Comparison of ENCODE assay signal across 26 mouse cellular contexts in genomic region chr8:88309881-88310280, GRCm38 (mm10). TPM values are rescaled to one million over a fixed set of nuclear protein-coding genes. Genes with fewer than 3 reads are reported as not detected.
DNase-seq lines count a peak whose midpoint lies in the region; ATAC-seq and TF ChIP-seq lines count a peak whose summit lies in the region.
"Had no signal": no experiment of that assay in that cellular context is flagged by ENCODE, and none has a peak within 500 bp of the region (broad histone marks: within the 10 kb centered on the region; RNA-seq: fewer than 3 reads in every experiment).

No protein-coding gene starts in this region.

- TF ChIP-seq POLR2A in heart, adult 2 months (IDR thresholded peaks at IDR 0.05; ENCODE audit: insufficient read depth, low read depth, low read length): no peak
- TF ChIP-seq POLR2A in spleen, adult 2 months (IDR thresholded peaks at IDR 0.05; ENCODE audit: low read depth, low read length): no peak
- TF ChIP-seq POLR2A in CH12.LX (IDR thresholded peaks at IDR 0.05; ENCODE audit: low read depth, low read length): no peak

- dilution Hi-C loops in CH12.LX (cut with MboI; ENCODE audit: extremely low pct_ligation_motif_present, extremely low pct_unique_long_range_greater_than_20kb, low sequenced_read_pairs): no loop called here

- H3K36me3 ChIP-seq in heart, embryonic 10.5 days: no peaks in the 10 kb centered on the region
- no peaks in the 10 kb centered on the region for H3K36me3 ChIP-seq in heart, adult 2 months (ENCODE audit: control insufficient read depth, insufficient read depth, low read length)
- peaks cover 45% of the 10 kb centered on the region for H3K36me3 ChIP-seq in spleen, adult 2 months (ENCODE audit: control insufficient read depth, insufficient read depth, low read length)
- peaks cover 54 to 81% of the 10 kb centered on the region in 2 experiments for H3K36me3 ChIP-seq in CH12.LX (replicated peaks in 1 of 2; ENCODE audit: control insufficient read depth in 1 of 2, insufficient read depth in 1 of 2, low read length in 1 of 2)
- H3K36me3 ChIP-seq: embryonic facial prominence, embryonic 12.5 days; embryonic facial prominence, embryonic 15.5 days; heart, embryonic 12.5 days; heart, embryonic 15.5 days; hindbrain, embryonic 13.5 days had no signal

- no peak for DNase-seq in heart, embryonic 10.5 days (ENCODE audit: low spot score)
- DNase-seq in heart, adult 2 months: no peak
- peak in 1 of 2 experiments; percentile 49 for DNase-seq in spleen, adult 2 months (ENCODE audit: low read depth in 1 of 2, low spot score in 2 of 2)
- no peak for DNase-seq in spleen, postnatal 14 days (ENCODE audit: low spot score in 2 of 2)
- DNase-seq in CH12.LX (ENCODE audit: extremely low read depth): peak; percentile 89
- DNase-seq in kidney, postnatal 14 days: no peak
- no peak for DNase-seq in frontal cortex, postnatal 10 days (ENCODE audit: low spot score in 2 of 2)
- DNase-seq: adrenal gland, postnatal 10 days; adrenal gland, postnatal 36 days; cerebellum, adult 11 months; cerebellum, adult 2 months; cerebellum, adult 9-11 months; cerebellum, postnatal 25 days; forebrain, postnatal 0 days; heart, postnatal 10 days; heart, postnatal 36 days had no signal

- H3K4me2 ChIP-seq in CH12.LX (ENCODE audit: insufficient read depth, low read depth, poor library complexity, severe bottlenecking): peak overlapping the region; percentile 81
- H3K4me2 ChIP-seq: embryonic facial prominence, embryonic 12.5 days; embryonic facial prominence, embryonic 15.5 days; heart, embryonic 12.5 days; heart, embryonic 15.5 days; hindbrain, embryonic 13.5 days had no signal

- no peaks in the 10 kb centered on the region for H3K9me3 ChIP-seq in heart, embryonic 10.5 days
- H3K9me3 ChIP-seq in CH12.LX (replicated peaks; ENCODE audit: low read length): no peaks in the 10 kb centered on the region
- H3K9me3 ChIP-seq: embryonic facial prominence, embryonic 12.5 days; embryonic facial prominence, embryonic 15.5 days; G1E; heart, embryonic 12.5 days; heart, embryonic 15.5 days; hindbrain, embryonic 10.5 days; hindbrain, embryonic 13.5 days had no signal

- H3K4me3 ChIP-seq in heart, embryonic 10.5 days: no peak overlapping the region
- no peak overlapping the region for H3K4me3 ChIP-seq in heart, adult 2 months
- peak overlapping the region; percentile 48 for H3K4me3 ChIP-seq in spleen, adult 2 months (ENCODE audit: extremely low read depth, insufficient read depth, insufficient read length)
- H3K4me3 ChIP-seq in CH12.LX (replicated peaks in 1 of 3; ENCODE audit: low read depth in 2 of 3, low read length in 2 of 3, poor library complexity in 1 of 3): peak overlapping the region; percentile 21 to 55 (median 34)
- H3K4me3 ChIP-seq: embryonic facial prominence, embryonic 12.5 days; embryonic facial prominence, embryonic 15.5 days; heart, embryonic 12.5 days; heart, embryonic 15.5 days; hindbrain, embryonic 10.5 days; hindbrain, embryonic 13.5 days had no signal

- peaks cover 58% of the 10 kb centered on the region for H3K27me3 ChIP-seq in heart, embryonic 10.5 days (ENCODE audit: insufficient read depth, poor library complexity, severe bottlenecking)
- H3K27me3 ChIP-seq in heart, adult 2 months (ENCODE audit: control insufficient read depth, insufficient read depth, low read length): no peaks in the 10 kb centered on the region
- no peaks in the 10 kb centered on the region for H3K27me3 ChIP-seq in spleen, adult 2 months (ENCODE audit: control insufficient read depth, insufficient read depth, low read length)
- no peaks in the 10 kb centered on the region for H3K27me3 ChIP-seq in CH12.LX (replicated peaks)
- H3K27me3 ChIP-seq: embryonic facial prominence, embryonic 12.5 days; embryonic facial prominence, embryonic 15.5 days; hindbrain, embryonic 13.5 days had no signal

- 0 out of 2 replicates have a peak overlapping the region, but pooled peaks have one; percentile 32 for H3K27ac ChIP-seq in heart, embryonic 10.5 days
- no peak overlapping the region for H3K27ac ChIP-seq in heart, adult 2 months
- peak overlapping the region; percentile 69 for H3K27ac ChIP-seq in spleen, adult 2 months (ENCODE audit: insufficient read depth, low read length)
- H3K27ac ChIP-seq in CH12.LX (ENCODE audit: insufficient read depth, low read depth): peak overlapping the region; percentile 94
- H3K27ac ChIP-seq: embryonic facial prominence, embryonic 12.5 days; embryonic facial prominence, embryonic 15.5 days; heart, embryonic 15.5 days; hindbrain, embryonic 13.5 days had no signal

- no peak overlapping the region for H3K9ac ChIP-seq in heart, adult 2 months (ENCODE audit: low read depth, low read length)
- peak overlapping the region; percentile 31 for H3K9ac ChIP-seq in CH12.LX (ENCODE audit: insufficient read depth, low read depth)
- H3K9ac ChIP-seq: embryonic facial prominence, embryonic 12.5 days; embryonic facial prominence, embryonic 15.5 days; forebrain, postnatal 0 days; heart, embryonic 12.5 days; heart, embryonic 15.5 days; hindbrain, embryonic 13.5 days had no signal

- no peak for TF ChIP-seq CTCF in heart, adult 2 months (IDR thresholded peaks at IDR 0.05)
- TF ChIP-seq CTCF in spleen, adult 2 months (IDR thresholded peaks at IDR 0.05; ENCODE audit: extremely low read depth, insufficient read depth, insufficient read length, insufficient replicate concordance): no peak
- TF ChIP-seq CTCF in CH12.LX (conservative IDR thresholded peaks at IDR 0.05 in 1 of 2, IDR thresholded peaks at IDR 0.05 in 1 of 2; ENCODE audit: low read depth in 2 of 2, low read length in 2 of 2): no peak

- 89% methylated on average over 7 of the region's 7 CpGs for WGBS in heart, embryonic 10.5 days
- 87% methylated on average over 7 of the region's 7 CpGs for WGBS in heart, adult 2 months
- WGBS in spleen, adult 2 months: 57% methylated on average over 7 of the region's 7 CpGs

- in situ Hi-C loops in CH12.LX (cut with MboI; ENCODE audit: low pct_ligation_motif_present, low pct_unique_long_range_greater_than_20kb, low sequenced_read_pairs): loop anchor here (5.0 kb wide), 2 partner anchors 38 to 42 kb away; partner anchors contain the start of gene Adcy7

- no peak for TF ChIP-seq RAD21 in CH12.LX (IDR thresholded peaks at IDR 0.05; ENCODE audit: low read depth, low read length)

- peaks cover 8% of the 10 kb centered on the region; the same call in 1 of the 2 replicates for H3K4me1 ChIP-seq in heart, embryonic 10.5 days
- peaks cover 2% of the 10 kb centered on the region for H3K4me1 ChIP-seq in heart, adult 2 months (ENCODE audit: control insufficient read depth, insufficient read depth, low read length)
- peaks cover 36% of the 10 kb centered on the region; the same call in 1 of the 2 replicates for H3K4me1 ChIP-seq in spleen, adult 2 months (ENCODE audit: control insufficient read depth, insufficient read depth, insufficient read length)
- H3K4me1 ChIP-seq in CH12.LX (ENCODE audit: control insufficient read depth in 1 of 2, insufficient read depth in 2 of 2): peaks cover 27 to 49% of the 10 kb centered on the region in 2 experiments
- H3K4me1 ChIP-seq: embryonic facial prominence, embryonic 12.5 days; hindbrain, embryonic 13.5 days had no signal

- H3K79me2 ChIP-seq in heart, adult 2 months (replicated peaks; ENCODE audit: control insufficient read depth, insufficient read depth, low read length): no peaks in the 10 kb centered on the region
- H3K79me2 ChIP-seq in CH12.LX (replicated peaks; ENCODE audit: control insufficient read depth, extremely low read depth, insufficient read depth, poor library complexity, severe bottlenecking): no peaks in the 10 kb centered on the region

- no peak for TF ChIP-seq EP300 in heart, adult 2 months (IDR thresholded peaks at IDR 0.05; ENCODE audit: insufficient read depth, low read depth, low read length)
- TF ChIP-seq EP300 in CH12.LX (IDR thresholded peaks at IDR 0.05; ENCODE audit: low read length): peak; percentile 13; the same call in 1 of the 2 replicates

- peak; percentile 18; the same call in 1 of the 2 replicates for ATAC-seq in neutrophil, adult 5-6 weeks (ENCODE audit: extremely low read depth, insufficient number of reproducible peaks, low FRiP score, poor library complexity, severe bottlenecking)
- ATAC-seq: forebrain, embryonic 14.5 days; forebrain, postnatal 0 days; hindbrain, embryonic 16.5 days had no signal

- intact Hi-C loops in heart, adult 2 months (cut with DNase I): loop anchor here (5.0 kb wide), 1 partner anchor 38 kb away; the partner anchor contains the start of gene Adcy7

TF ChIP-seq in CH12.LX, 34 proteins besides CTCF, POLR2A, EP300 and RAD21:
- no peak for TF ChIP-seq JUN (IDR thresholded peaks at IDR 0.05; ENCODE audit: insufficient read depth, low read depth, low read length)
- TF ChIP-seq SIN3A (IDR thresholded peaks at IDR 0.05; ENCODE audit: low read length): peak; percentile 42; the same call in 1 of the 2 replicates

RNA-seq across cellular contexts. Expression of gene Adcy7, which starts 37.7 kb away (rescaled TPM):
- 3.4 and 4.0 TPM in 2 replicates for polyA plus RNA-seq in heart, embryonic 10.5 days (2016; fragmentation: Nextera tagmentation; extraction: Ambion mirVana)
- total RNA-seq in heart, adult 2 months (2021): 1 to 10 TPM; 5.9 to 7.6 TPM
- polyA plus RNA-seq in heart, adult 2 months (2012; rRNA removed): 10.5 and 11.8 TPM in 2 replicates
- polyA plus RNA-seq in spleen, adult 2 months (2012; rRNA removed): 76.9 and 98.6 TPM in 2 replicates
- total RNA-seq in CH12.LX (2012; rRNA removed): 25.7 and 25.9 TPM in 2 replicates
- total RNA-seq in CH12.LX (2014; rRNA removed): 25.5 and 27.0 TPM in 2 replicates
- 28.5 and 28.8 TPM in 2 replicates for polyA plus RNA-seq in CH12.LX (2012; ENCODE audit: insufficient read length, low read depth)
- 106 and 107 TPM in 2 replicates for total RNA-seq in neutrophil, adult 5-6 weeks (2017)

RNA-seq across cellular contexts. Expression of gene Brd7, which starts 52.1 kb away (rescaled TPM):
- polyA plus RNA-seq in heart, embryonic 10.5 days (2016; fragmentation: Nextera tagmentation; extraction: Ambion mirVana): 56.8 and 65.1 TPM in 2 replicates
- 10 to 100 TPM; 78.9 to 79.0 TPM for total RNA-seq in heart, adult 2 months (2021)
- polyA plus RNA-seq in heart, adult 2 months (2012; rRNA removed): 30.9 and 44.6 TPM in 2 replicates
- polyA plus RNA-seq in spleen, adult 2 months (2012; rRNA removed): 9.2 and 13.0 TPM in 2 replicates
- total RNA-seq in CH12.LX (2012; rRNA removed) (46.3 and 46.6 TPM in 2 replicates), CH12.LX (2014; rRNA removed) (31.9 and 41.1 TPM in 2 replicates)
- polyA plus RNA-seq in CH12.LX (2012; ENCODE audit: insufficient read length, low read depth): 106 and 134 TPM in 2 replicates
- 52.3 and 68.8 TPM in 2 replicates for total RNA-seq in neutrophil, adult 5-6 weeks (2017)

Comparison
In these comparisons a context has a peak if more than half of its experiments do, and no peak if none do; other contexts are left out.
1. H3K4me3 ChIP-seq: peak in spleen, adult 2 months (single experiment) and CH12.LX (3 of 3); none in heart, embryonic 10.5 days (single experiment) and heart, adult 2 months (single experiment).